Mouse (Mus musculus): ENCODE data around the gene Myt1. TPM values are rescaled to one million over a fixed set of nuclear protein-coding genes. Genes with fewer than 3 reads are reported as not detected.

Gene Myt1
- polyA plus RNA-seq, 1 experiment from 2014 or later = 11.5 TPM

DNA sequence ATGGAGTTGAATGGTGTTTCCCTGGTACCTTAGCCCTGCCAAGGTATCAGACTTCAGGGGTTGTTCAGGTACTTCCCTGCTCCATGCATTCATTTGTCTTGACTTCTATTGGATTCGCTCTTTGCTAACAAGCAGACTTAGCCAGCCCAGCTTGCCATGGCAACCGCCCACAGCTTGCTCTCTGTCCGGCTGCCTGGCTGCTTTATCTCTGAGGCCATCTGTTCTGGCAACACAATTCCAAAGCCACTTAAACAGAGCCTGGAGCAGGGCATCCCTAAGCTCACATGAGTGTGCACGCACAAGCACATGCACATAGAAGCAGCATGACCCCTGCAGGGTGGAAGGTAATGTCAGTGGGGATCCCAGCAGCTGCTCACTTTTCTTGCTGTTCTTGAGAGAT, 4.1 kb upstream of the Myt1 start:
- H3K4me3 ChIP-seq = no peak overlapping the region
- WGBS = 47% methylated on average over 4 of the region's 4 CpGs
- no peaks in the 10 kb centered on the region for H3K36me3 ChIP-seq (replicated peaks)
- H3K9me3 ChIP-seq = no peaks in the 10 kb centered on the region
- H3K27ac ChIP-seq = peak overlapping the region; percentile 51
- H3K27me3 ChIP-seq (ENCODE audit: poor library complexity, severe bottlenecking) = 0 out of 2 replicates have a peak, but pooled peaks cover 8% of the 10 kb centered on the region
- peaks cover 36% of the 10 kb centered on the region for H3K4me1 ChIP-seq
- peak; percentile 39 for DNase-seq (ENCODE audit: extremely low spot score, low spot score)

DNA sequence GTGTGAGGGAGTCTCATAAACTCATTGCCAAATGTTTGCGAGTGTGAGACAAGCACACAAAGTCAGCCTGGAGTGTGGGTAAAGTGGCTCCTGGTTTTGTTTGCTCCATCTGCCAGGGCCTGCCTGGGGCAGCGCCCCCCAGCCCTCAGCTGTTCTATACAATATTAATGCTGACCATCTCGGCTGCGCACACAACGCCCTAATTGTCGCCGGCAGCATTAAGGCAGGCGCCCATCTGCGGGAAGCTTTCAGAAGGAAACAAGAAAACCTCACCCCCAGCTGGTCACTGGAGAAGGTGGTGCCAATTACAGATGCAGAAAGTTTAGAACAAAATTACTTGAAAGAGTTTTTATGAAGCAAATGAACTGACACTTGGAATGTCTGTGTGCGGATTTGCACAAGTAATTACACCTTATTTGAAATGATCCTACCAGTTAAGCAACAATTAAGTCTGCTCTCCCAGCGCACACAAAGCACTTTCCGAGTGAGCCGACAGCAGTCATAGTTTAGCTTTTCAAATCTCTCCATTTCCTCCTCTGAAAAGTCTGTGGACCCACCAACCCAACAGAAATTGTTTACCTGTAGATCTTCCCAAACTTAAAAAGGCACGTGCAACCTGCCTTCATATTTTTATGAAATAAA, 875 bp downstream of the Myt1 start:
- peak overlapping the region; percentile 50 for H3K4me3 ChIP-seq
- H3K36me3 ChIP-seq (replicated peaks) = no peaks in the 10 kb centered on the region
- peak overlapping the region; percentile 85 for H3K27ac ChIP-seq
- H3K27me3 ChIP-seq (ENCODE audit: poor library complexity, severe bottlenecking) = peaks cover 23% of the 10 kb centered on the region
- peak; percentile 70 for DNase-seq (ENCODE audit: extremely low spot score, low spot score)
- peaks cover 69% of the 10 kb centered on the region for H3K4me1 ChIP-seq
- H3K9me3 ChIP-seq = no peaks in the 10 kb centered on the region
- WGBS = 12% methylated on average over 14 of the region's 14 CpGs

DNA sequence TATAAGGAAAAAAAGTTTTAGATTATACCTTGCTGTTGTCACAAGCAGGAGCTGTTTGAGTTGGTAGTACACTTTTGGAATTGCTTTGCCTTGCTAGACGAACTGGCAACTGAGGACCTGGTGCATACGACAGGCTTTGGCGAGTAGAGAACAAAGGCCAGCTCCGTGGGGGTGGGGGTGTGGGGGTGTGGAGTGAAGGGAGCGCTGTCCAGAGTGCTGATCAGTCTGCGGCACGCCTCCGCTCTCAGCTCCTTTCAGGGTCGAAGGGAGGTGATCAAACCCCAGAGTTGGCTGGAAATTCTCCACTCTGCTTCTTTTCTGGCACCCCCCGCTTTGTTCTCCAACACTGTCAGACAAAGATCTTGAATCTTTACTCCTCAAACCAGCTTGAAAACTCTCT, 1.5 kb downstream of the Myt1 start:
- Histone ChIP-seq H3K4me3 (peak overlapping the region; percentile 50), H3K27me3 (ENCODE audit: poor library complexity, severe bottlenecking) (peaks cover 23% of the 10 kb centered on the region)
- WGBS = 2% methylated on average over 10 of the region's 10 CpGs

DNA sequence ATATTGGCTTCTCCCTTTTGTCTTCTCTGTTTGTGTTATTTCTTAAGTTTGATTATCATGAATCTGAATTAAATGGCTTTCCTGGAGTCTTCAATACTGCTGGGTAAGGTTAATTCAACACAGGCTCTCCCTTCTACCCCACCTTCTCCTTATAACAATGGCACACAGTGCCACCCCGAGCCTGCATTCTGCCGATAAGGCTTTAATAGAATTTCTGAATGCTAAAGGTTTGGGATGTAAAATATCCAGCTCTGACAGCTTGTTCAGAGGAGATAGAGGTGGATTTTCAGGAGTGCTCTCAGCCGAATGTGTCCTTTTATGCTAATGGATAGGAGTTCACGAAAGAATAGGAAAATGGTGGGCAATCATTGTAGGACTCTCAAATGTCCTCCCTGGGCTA, 2.1 kb downstream of the Myt1 start:
- Histone ChIP-seq H3K4me3 (peak overlapping the region; percentile 50), H3K4me1 (peaks cover 58% of the 10 kb centered on the region), H3K27me3 (ENCODE audit: poor library complexity, severe bottlenecking) (peaks cover 23% of the 10 kb centered on the region), H3K36me3 (replicated peaks) (no peaks in the 10 kb centered on the region), H3K9me3 (no peaks in the 10 kb centered on the region), H3K27ac (peak overlapping the region; percentile 85)
- DNase-seq (ENCODE audit: extremely low spot score, low spot score) = no peak
- 75% methylated on average over 4 of the region's 4 CpGs for WGBS

More for the DNA sequence above, 1.5 kb downstream of the Myt1 start:
- Histone ChIP-seq H3K36me3 (replicated peaks) (no peaks in the 10 kb centered on the region), H3K27ac (peak overlapping the region; percentile 85), H3K9me3 (no peaks in the 10 kb centered on the region), H3K4me1 (peaks cover 63% of the 10 kb centered on the region)
- peak; percentile 75 for DNase-seq (ENCODE audit: extremely low spot score, low spot score)

DNA sequence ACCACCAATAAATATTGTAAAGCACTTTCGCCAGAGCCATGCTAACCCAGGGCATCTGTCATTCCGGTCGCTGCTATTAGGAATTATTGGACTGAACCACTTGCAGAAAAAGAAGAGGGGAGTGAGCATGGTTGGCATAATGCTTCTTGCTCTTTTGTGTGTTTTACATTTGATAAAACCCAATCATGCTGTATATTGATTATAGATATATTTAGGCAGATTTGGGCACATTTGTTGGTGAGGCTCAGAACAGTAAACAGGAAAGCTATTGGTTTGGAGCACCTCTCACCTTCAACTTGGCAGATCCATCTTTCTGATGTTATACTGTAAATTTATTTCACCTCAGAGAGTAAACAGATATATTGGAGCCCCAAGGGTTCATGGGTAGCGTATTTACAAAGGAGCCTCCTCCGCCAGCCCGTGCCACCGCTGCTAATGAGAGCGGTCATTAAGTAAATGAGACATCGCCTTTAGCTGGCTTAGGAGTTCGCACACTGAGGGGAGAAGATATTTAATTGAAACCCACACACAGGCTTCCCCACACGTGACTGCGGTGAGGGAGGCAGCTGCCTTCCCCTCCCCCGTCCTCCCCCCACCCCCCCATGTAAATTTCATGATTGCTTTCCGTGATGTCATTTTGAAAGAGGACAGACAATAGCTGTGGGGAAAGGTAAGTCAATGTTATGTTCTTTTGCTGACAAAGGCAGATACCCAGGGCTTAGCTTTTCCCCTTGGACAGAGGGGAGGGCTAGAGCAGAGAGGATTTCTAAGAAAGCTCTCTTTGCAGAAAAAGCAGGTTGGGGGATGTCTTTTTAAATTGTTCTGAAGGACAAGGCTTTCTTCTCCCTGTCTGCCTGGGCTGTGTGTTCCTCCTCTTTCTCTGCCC, 3.8 kb downstream of the Myt1 start:
- H3K36me3 ChIP-seq (replicated peaks) = no peaks in the 10 kb centered on the region
- DNase-seq (ENCODE audit: extremely low spot score, low spot score) = peak; percentile 19

DNA sequence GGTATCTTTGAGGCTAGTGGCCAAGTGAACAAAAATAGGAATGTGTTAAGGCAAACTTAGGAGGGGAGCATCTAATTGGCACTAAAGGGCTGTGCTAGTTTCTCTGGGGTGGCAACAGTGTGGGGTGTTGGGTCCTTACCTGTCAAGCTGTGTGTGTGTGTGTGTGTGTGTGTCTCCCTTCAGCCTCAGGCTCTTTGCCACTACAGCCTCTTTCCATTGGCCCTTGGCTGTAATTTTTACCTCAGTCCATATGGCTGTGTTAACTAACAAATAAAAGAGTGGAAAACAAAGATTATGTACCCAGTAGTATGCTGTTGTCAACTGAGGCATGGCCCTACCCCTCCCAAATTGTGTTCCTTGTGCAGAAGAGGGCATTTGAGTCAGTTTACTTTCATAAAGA, 5.3 kb downstream of the Myt1 start:
- Histone ChIP-seq H3K4me1 (peaks cover 50% of the 10 kb centered on the region), H3K27ac (no peak overlapping the region), H3K9me3 (no peaks in the 10 kb centered on the region), H3K27me3 (ENCODE audit: poor library complexity, severe bottlenecking) (peaks cover 15% of the 10 kb centered on the region), H3K36me3 (replicated peaks) (no peaks in the 10 kb centered on the region), H3K4me3 (peak overlapping the region; percentile 16; the same call in 1 of the 2 replicates)
- DNase-seq (ENCODE audit: extremely low spot score, low spot score) = no peak

More for the DNA sequence above, 3.8 kb downstream of the Myt1 start:
- peaks cover 58% of the 10 kb centered on the region for H3K4me1 ChIP-seq
- WGBS = 38% methylated on average over 14 of the region's 14 CpGs
- peak overlapping the region; percentile 22 for H3K4me3 ChIP-seq
- H3K27me3 ChIP-seq (ENCODE audit: poor library complexity, severe bottlenecking) = peaks cover 22% of the 10 kb centered on the region
- no peaks in the 10 kb centered on the region for H3K9me3 ChIP-seq
- H3K27ac ChIP-seq = peak overlapping the region; percentile 78

DNA sequence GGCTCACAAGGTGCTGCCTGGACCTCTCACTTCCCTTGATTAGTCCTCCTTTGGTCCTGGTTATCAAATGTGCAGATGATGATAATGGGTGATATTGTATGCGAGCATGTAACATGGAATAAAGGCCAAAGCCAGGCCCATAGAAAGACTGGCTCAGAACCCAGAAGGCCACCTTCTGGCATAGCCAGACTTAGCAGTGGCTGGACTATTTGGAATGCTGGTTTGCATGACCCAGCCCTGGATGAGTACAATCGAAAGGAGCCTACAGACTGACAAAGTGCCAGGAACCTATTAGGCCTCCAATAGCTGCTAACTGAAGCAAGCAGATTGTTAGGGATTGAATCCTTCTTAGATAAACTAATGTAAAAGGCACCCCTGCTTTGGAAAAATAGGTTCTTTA, 6.3 kb downstream of the Myt1 start:
- no peaks in the 10 kb centered on the region for H3K9me3 ChIP-seq
- 89% methylated on average over 2 of the region's 2 CpGs for WGBS
- no peak overlapping the region for H3K27ac ChIP-seq
- H3K4me3 ChIP-seq = peak overlapping the region; percentile 16; the same call in 1 of the 2 replicates
- H3K36me3 ChIP-seq (replicated peaks) = no peaks in the 10 kb centered on the region
- no peak for DNase-seq (ENCODE audit: extremely low spot score, low spot score)
- H3K4me1 ChIP-seq = peaks cover 49% of the 10 kb centered on the region
- peaks cover 15% of the 10 kb centered on the region for H3K27me3 ChIP-seq (ENCODE audit: poor library complexity, severe bottlenecking)

DNA sequence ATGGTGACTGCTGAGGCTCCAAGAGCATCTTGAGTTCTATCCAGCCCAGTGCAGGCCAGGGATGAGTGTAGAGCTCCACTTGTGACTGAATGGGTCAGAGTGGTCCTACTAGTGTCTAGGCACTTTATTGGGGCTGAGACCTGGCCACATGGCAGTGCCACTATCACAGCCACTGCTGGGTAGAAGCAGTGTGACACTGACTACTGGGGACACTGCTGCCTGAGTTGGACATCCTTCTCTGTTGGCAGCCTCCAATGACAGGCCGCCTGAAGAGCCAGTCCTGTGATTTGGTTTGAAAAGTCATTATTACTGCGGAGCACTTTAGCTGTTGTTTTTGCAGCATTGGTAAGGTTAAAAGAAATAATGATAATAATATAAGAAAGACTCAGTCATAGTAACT, 10.1 kb downstream of the Myt1 start:
- 77% methylated on average over 2 of the region's 2 CpGs for WGBS
- H3K27ac ChIP-seq = no peak overlapping the region
- DNase-seq (ENCODE audit: extremely low spot score, low spot score) = no peak

DNA sequence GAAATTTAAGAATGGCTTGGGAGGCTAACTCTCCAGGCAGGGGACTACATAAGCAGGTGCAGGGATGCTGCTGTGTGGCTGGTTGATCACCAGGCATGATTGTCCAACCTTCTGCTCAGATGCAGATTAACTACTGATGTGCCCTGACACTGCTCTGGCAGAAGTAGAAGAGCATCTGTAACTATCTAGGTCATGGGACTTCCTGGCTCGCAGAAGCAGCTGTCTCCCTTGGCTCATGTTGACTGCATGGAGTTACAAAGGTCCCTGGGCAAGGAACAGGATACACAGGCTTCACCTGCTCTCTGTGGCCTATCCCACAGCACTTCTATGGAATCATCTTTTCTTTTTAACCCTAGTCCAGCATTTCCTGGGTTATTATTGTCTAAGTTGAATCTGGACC, 12.7 kb downstream of the Myt1 start:
- H3K4me1 ChIP-seq = peaks cover 15% of the 10 kb centered on the region
- WGBS = 92% methylated on average over 1 of the region's 1 CpGs
- no peak for DNase-seq (ENCODE audit: extremely low spot score, low spot score)

More for the DNA sequence above, 10.1 kb downstream of the Myt1 start:
- Histone ChIP-seq H3K27me3 (ENCODE audit: poor library complexity, severe bottlenecking) (no peaks in the 10 kb centered on the region), H3K36me3 (replicated peaks) (no peaks in the 10 kb centered on the region), H3K9me3 (no peaks in the 10 kb centered on the region), H3K4me3 (no peak overlapping the region), H3K4me1 (peaks cover 15% of the 10 kb centered on the region)

DNA sequence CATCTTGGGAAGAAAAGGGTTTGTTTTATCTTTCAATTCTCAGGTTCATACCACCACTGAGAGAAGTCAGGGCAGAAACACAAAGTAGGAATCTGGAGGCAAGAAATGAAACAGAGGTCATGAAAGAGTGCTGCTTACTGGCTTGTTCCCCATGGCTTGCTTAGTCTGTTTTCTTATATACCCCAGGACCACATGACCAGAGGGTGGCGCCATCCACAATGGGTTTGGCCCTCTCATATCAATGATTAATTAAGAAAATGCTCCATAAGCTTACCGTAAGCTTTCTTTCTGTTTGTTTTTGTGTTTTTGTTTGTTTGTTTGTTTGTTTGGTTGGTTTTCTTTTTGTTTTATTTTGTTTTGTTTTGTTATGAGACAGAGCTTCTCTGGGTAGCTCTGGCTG, 14.6 kb downstream of the Myt1 start:
- H3K27ac ChIP-seq = no peak overlapping the region
- H3K27me3 ChIP-seq (ENCODE audit: poor library complexity, severe bottlenecking) = no peaks in the 10 kb centered on the region
- 54% methylated on average over 2 of the region's 2 CpGs for WGBS
- DNase-seq (ENCODE audit: extremely low spot score, low spot score) = no peak
- H3K4me1 ChIP-seq = peaks cover 25% of the 10 kb centered on the region
- no peak overlapping the region for H3K4me3 ChIP-seq
- no peaks in the 10 kb centered on the region for H3K9me3 ChIP-seq
- no peaks in the 10 kb centered on the region for H3K36me3 ChIP-seq (replicated peaks)

More for the DNA sequence above, 12.7 kb downstream of the Myt1 start:
- Histone ChIP-seq H3K36me3 (replicated peaks) (no peaks in the 10 kb centered on the region), H3K27me3 (ENCODE audit: poor library complexity, severe bottlenecking) (no peaks in the 10 kb centered on the region), H3K27ac (no peak overlapping the region), H3K9me3 (no peaks in the 10 kb centered on the region), H3K4me3 (no peak overlapping the region)

DNA sequence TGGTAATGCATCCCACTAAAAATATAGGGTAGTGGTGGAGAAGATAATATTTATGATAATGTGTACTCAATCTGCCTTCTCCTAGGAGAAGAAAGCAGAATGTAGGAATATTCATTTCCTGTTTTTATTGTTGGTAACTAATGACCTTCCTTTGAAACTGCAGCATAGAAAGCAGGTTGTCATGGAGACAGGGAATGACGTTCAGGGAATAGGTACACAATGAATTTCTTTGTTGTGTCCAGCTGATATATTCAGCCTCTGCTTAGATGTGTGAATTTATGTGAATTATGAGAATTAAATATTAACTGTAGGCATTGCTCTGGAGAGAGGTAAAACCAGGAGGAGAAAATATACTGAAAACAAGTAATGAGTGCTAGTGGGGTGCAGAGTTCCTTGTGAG, 18.3 kb downstream of the Myt1 start:
- no peak overlapping the region for H3K4me3 ChIP-seq
- H3K27me3 ChIP-seq (ENCODE audit: poor library complexity, severe bottlenecking) = no peaks in the 10 kb centered on the region
- peaks cover 11% of the 10 kb centered on the region for H3K4me1 ChIP-seq
- no peaks in the 10 kb centered on the region for H3K36me3 ChIP-seq (replicated peaks)
- H3K27ac ChIP-seq = no peak overlapping the region
- DNase-seq (ENCODE audit: extremely low spot score, low spot score) = no peak
- WGBS = 33% methylated on average over 1 of the region's 1 CpGs
- no peaks in the 10 kb centered on the region for H3K9me3 ChIP-seq

DNA sequence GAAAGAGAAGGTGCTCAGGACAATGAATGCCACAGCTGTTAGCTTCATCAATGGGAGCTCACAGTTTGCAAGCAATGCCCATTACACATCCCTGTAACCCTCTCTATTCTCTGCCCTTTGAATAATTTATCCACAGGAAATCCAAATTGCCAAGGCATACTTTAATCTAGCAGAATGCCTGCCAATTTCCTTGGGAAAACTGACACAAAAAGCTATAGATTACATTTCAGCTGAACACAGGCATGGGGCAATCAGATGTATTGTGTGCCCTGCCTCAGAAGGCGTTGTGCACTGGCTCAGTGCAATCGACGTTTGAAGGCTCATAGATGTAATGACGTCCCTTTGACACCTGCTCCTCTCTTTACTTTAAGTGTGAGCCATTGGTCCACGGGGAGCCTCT, 24.7 kb downstream of the Myt1 start:
- H3K27me3 ChIP-seq (ENCODE audit: poor library complexity, severe bottlenecking) = no peaks in the 10 kb centered on the region
- no peak for DNase-seq (ENCODE audit: extremely low spot score, low spot score)
- no peak overlapping the region for H3K4me3 ChIP-seq
- WGBS = 64% methylated on average over 5 of the region's 5 CpGs
- 0 out of 2 replicates have a peak, but pooled peaks cover 5% of the 10 kb centered on the region for H3K4me1 ChIP-seq
- no peaks in the 10 kb centered on the region for H3K9me3 ChIP-seq
- H3K36me3 ChIP-seq (replicated peaks) = no peaks in the 10 kb centered on the region; the same call in 1 of the 2 replicates
- H3K27ac ChIP-seq = no peak overlapping the region

DNA sequence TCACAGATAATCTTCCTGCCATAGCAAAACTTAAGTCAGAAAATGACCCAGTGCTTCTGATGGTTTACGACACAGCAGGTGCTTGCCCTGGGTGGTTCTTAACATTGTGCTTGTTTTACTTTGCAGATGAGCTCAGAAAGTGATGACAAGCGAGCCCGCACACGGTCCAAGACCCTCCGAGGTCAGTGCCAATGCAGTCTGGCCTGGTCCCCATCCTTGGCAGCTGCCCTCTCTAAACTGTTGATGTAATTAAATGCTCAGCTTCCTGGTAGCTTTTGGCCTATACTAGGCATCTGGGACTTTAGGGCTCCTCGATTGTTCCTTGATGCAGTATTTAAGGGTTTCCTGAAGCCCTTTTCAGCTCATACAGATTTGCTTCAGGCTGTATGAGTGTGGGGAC, 26.3 kb downstream of the Myt1 start:
- 82% methylated on average over 6 of the region's 6 CpGs for WGBS
- no peak overlapping the region for H3K27ac ChIP-seq
- 0 out of 2 replicates have a peak, but pooled peaks cover 5% of the 10 kb centered on the region for H3K4me1 ChIP-seq
- DNase-seq (ENCODE audit: extremely low spot score, low spot score) = no peak
- no peaks in the 10 kb centered on the region for H3K27me3 ChIP-seq (ENCODE audit: poor library complexity, severe bottlenecking)
- no peaks in the 10 kb centered on the region; the same call in 1 of the 2 replicates for H3K36me3 ChIP-seq (replicated peaks)
- no peaks in the 10 kb centered on the region for H3K9me3 ChIP-seq
- no peak overlapping the region for H3K4me3 ChIP-seq

Measured in forebrain, embryonic 10.5 days (tissue).